Mouse (Mus musculus) midbrain, postnatal 0 days (tissue): ENCODE data around the gene Tmem98. TPM values are rescaled to one million over a fixed set of nuclear protein-coding genes. Genes with fewer than 3 reads are reported as not detected.

Experiments
- ATAC-seq: fragments of 200-750 bp; cut with Nextera tagmentation; 2 replicates; pipeline ENCODE4 v1.8.0; 2017; ENCODE audit warnings: moderate number of reproducible peaks, mild to moderate bottlenecking, moderate TSS enrichment, moderate library complexity; ENCODE audit not compliant: low FRiP score
- DNase-seq: peaks from one replicate; pipeline ENCODE4 v3.0.0-alpha.2; 2015; ENCODE audit warnings: low spot score
- H3K27ac ChIP-seq: fragments of 300-500 bp; sonication (generic); 2 replicates; pipeline ENCODE4 v1.5.1; 2014; ENCODE audit warnings: low read depth, mild to moderate bottlenecking, low read length, mixed read lengths
- H3K27me3 ChIP-seq: fragments of 300-500 bp; sonication (generic); 2 replicates; pipeline ENCODE4 v1.6.1; 2014; ENCODE audit warnings: low read length, control low read depth, mixed read lengths; ENCODE audit not compliant: insufficient read depth
- H3K36me3 ChIP-seq: fragments of 300-500 bp; sonication (generic); 2 replicates; pipeline ENCODE4 v1.6.1; 2014; ENCODE audit warnings: low read length, control low read depth, mixed read lengths; ENCODE audit not compliant: insufficient read depth
- H3K4me1 ChIP-seq: fragments of 300-500 bp; sonication (generic); 2 replicates; pipeline ENCODE4 v1.6.1; 2014; ENCODE audit warnings: mild to moderate bottlenecking, control low read depth, antibody characterized with exemption, low read length, mixed read lengths; ENCODE audit not compliant: insufficient read depth
- H3K4me2 ChIP-seq: fragments of 300-500 bp; sonication (generic); 2 replicates; pipeline ENCODE4 v1.6.1; 2014; ENCODE audit warnings: low read depth, mild to moderate bottlenecking, low read length, mixed read lengths; ENCODE audit not compliant: poor library complexity, severe bottlenecking
- H3K4me3 ChIP-seq: fragments of 300-500 bp; sonication (generic); 2 replicates; pipeline ENCODE4 v1.5.1; 2014; ENCODE audit warnings: low read depth, mild to moderate bottlenecking, low read length, moderate library complexity
- H3K9ac ChIP-seq: fragments of 300-500 bp; sonication (generic); replicated peaks from 2 replicates; pipeline ENCODE4 v1.6.1; 2014; ENCODE audit warnings: mild to moderate bottlenecking, low read length, moderate library complexity, mixed read lengths; ENCODE audit not compliant: poor library complexity, severe bottlenecking
- H3K9me3 ChIP-seq: fragments of 300-500 bp; sonication (generic); 2 replicates; pipeline ENCODE4 v1.6.1; 2016; ENCODE audit warnings: low read length, control low read depth
- CTCF ChIP-seq: IDR thresholded peaks from 2 replicates; pipeline ENCODE4 v1.5.1; 2016; ENCODE audit warnings: antibody characterized with exemption, mild to moderate bottlenecking
- WGBS: fragments of 180-500 bp; shearing (Covaris S2); extraction: QIAGEN DNeasy Blood & Tissue Kit; methylation state at CpG from one replicate; pipeline ENCODE4 v1.1.7; 2014; 5-methylcytosine and 5-hydroxymethylcytosine counted together
- polyA plus RNA-seq: library from polyadenylated mRNA; unstranded; fragments of >200 nt; fragmentation: Nextera tagmentation; extraction: Ambion mirVana; gene quantifications from 2 replicates; pipeline ENCODE4 v1.2.1, GENCODE M21; 2015
- total RNA-seq: library from RNA; depleted of rRNA; stranded (reverse); fragments of >200 nt; gene quantifications from 2 replicates; pipeline ENCODE4 v1.2.3, GENCODE M21; 2014

Tmem98 gene
- total and polyA plus RNA-seq, 2 experiments from 2014 or later = 12.6 TPM

- H3K4me2 ChIP-seq = no peak overlapping the region
- H3K27ac ChIP-seq = no peak overlapping the region
- H3K9me3 ChIP-seq = no peaks in the 10 kb centered on the region
- H3K36me3 ChIP-seq = no peaks in the 10 kb centered on the region
- no peak for TF ChIP-seq CTCF
- no peak overlapping the region for H3K9ac ChIP-seq
- WGBS = 74% methylated on average over 3 of the region's 3 CpGs
- no peak for ATAC-seq
- DNase-seq = no peak
- no peaks in the 10 kb centered on the region for H3K4me1 ChIP-seq
- no peaks in the 10 kb centered on the region for H3K27me3 ChIP-seq
- no peak overlapping the region for H3K4me3 ChIP-seq
These were observed 42.7 kb upstream of the Tmem98 start for GRCm38 (mm10) chr11:80767320-80767617.

- Histone ChIP-seq H3K4me2 (no peak overlapping the region), H3K27me3 (no peaks in the 10 kb centered on the region), H3K4me1 (no peaks in the 10 kb centered on the region), H3K9ac (no peak overlapping the region), H3K36me3 (no peaks in the 10 kb centered on the region), H3K27ac (no peak overlapping the region), H3K4me3 (no peak overlapping the region), H3K9me3 (no peaks in the 10 kb centered on the region)
- ATAC-seq (no peak), DNase-seq (no peak)
- WGBS = 80% methylated on average over 3 of the region's 3 CpGs
- no peak for TF ChIP-seq CTCF
These were observed 38.8 kb upstream of the Tmem98 start for GRCm38 (mm10) chr11:80771186-80771585.

- ATAC-seq (no peak), DNase-seq (no peak)
- WGBS = 76% methylated on average over 5 of the region's 5 CpGs
- Histone ChIP-seq H3K27me3 (no peaks in the 10 kb centered on the region), H3K4me1 (no peaks in the 10 kb centered on the region), H3K36me3 (no peaks in the 10 kb centered on the region), H3K9ac (no peak overlapping the region), H3K9me3 (no peaks in the 10 kb centered on the region), H3K27ac (no peak overlapping the region), H3K4me2 (no peak overlapping the region), H3K4me3 (no peak overlapping the region)
- TF ChIP-seq CTCF = no peak
These were observed 38.3 kb upstream of the Tmem98 start for GRCm38 (mm10) chr11:80771596-80772250.

- 78% methylated on average over 6 of the region's 6 CpGs for WGBS
- no peak for TF ChIP-seq CTCF
- H3K27me3 ChIP-seq = no peaks in the 10 kb centered on the region
- no peaks in the 10 kb centered on the region for H3K4me1 ChIP-seq
- ATAC-seq = no peak
- no peaks in the 10 kb centered on the region for H3K9me3 ChIP-seq
- H3K9ac ChIP-seq = no peak overlapping the region
- H3K36me3 ChIP-seq = no peaks in the 10 kb centered on the region
- no peak for DNase-seq
- no peak overlapping the region for H3K27ac ChIP-seq
- no peak overlapping the region for H3K4me2 ChIP-seq
- no peak overlapping the region for H3K4me3 ChIP-seq
These were observed 37.3 kb upstream of the Tmem98 start for GRCm38 (mm10) chr11:80772595-80773210.

- DNase-seq (no peak), ATAC-seq (no peak)
- no peak overlapping the region for H3K9ac ChIP-seq
- TF ChIP-seq CTCF = no peak
- H3K4me1 ChIP-seq = no peaks in the 10 kb centered on the region
- H3K4me3 ChIP-seq = no peak overlapping the region
- H3K36me3 ChIP-seq = no peaks in the 10 kb centered on the region
- no peak overlapping the region for H3K4me2 ChIP-seq
- H3K27ac ChIP-seq = no peak overlapping the region
- H3K27me3 ChIP-seq = no peaks in the 10 kb centered on the region
- no peaks in the 10 kb centered on the region for H3K9me3 ChIP-seq
- 84% methylated on average over 3 of the region's 3 CpGs for WGBS
These were observed 34.4 kb upstream of the Tmem98 start for GRCm38 (mm10) chr11:80775535-80775934.

- peak; percentile 60 for TF ChIP-seq CTCF
- Histone ChIP-seq H3K9ac (no peak overlapping the region), H3K4me3 (no peak overlapping the region), H3K27me3 (no peaks in the 10 kb centered on the region), H3K36me3 (no peaks in the 10 kb centered on the region), H3K4me1 (no peaks in the 10 kb centered on the region), H3K27ac (no peak overlapping the region), H3K4me2 (no peak overlapping the region), H3K9me3 (no peaks in the 10 kb centered on the region)
- peak; percentile 6 for DNase-seq
- no peak for ATAC-seq
- WGBS = 89% methylated on average over 2 of the region's 2 CpGs
These were observed 32.3 kb upstream of the Tmem98 start for GRCm38 (mm10) chr11:80777708-80778107.
